Mouse (Mus musculus) ES-Bruce4 (cell line): ENCODE measurements around the gene Zeb2.

Experiments used
- CTCF ChIP-seq: IDR thresholded peaks from one replicate; pipeline ENCODE4 v1.8.1; 2011; ENCODE audit warnings: low read depth, low read length
- EP300 ChIP-seq: IDR thresholded peaks from 2 replicates; pipeline ENCODE4 v1.6.1; 2011; ENCODE audit warnings: low read depth, low read length; ENCODE audit not compliant: insufficient read depth

- TF ChIP-seq CTCF, result no peak
- no peak for TF ChIP-seq EP300
Observed at GRCm38 (mm10) chr2:45093479-45093878, 23.7 kb downstream of the Zeb2 start.
